ENCODE assay signal across 8 mouse cellular contexts in genomic region chr10:107799671-107800353, GRCm38 (mm10).
DNase-seq lines count a peak whose midpoint lies in the region; ATAC-seq lines count a peak whose summit lies in the region.

No protein-coding gene starts in this region.

- no peak overlapping the region for H3K4me3 ChIP-seq in kidney, embryonic 15.5 days (replicated peaks)
- H3K4me3 ChIP-seq in liver, embryonic 11.5 days (ENCODE audit: low read depth, low read length), result no peak overlapping the region
- no peak overlapping the region for H3K4me3 ChIP-seq in neural tube, embryonic 11.5 days (ENCODE audit: low read depth, low read length)

- no peaks in the 10 kb centered on the region for H3K9me3 ChIP-seq in kidney, embryonic 15.5 days (replicated peaks)
- H3K9me3 ChIP-seq in liver, embryonic 11.5 days (ENCODE audit: control insufficient read depth, low read length), result no peaks in the 10 kb centered on the region
- H3K9me3 ChIP-seq in neural tube, embryonic 11.5 days (ENCODE audit: control insufficient read depth, low read length), result no peaks in the 10 kb centered on the region

- no peak overlapping the region for H3K27ac ChIP-seq in kidney, embryonic 15.5 days
- H3K27ac ChIP-seq in liver, embryonic 11.5 days (ENCODE audit: low read depth, low read length), result no peak overlapping the region
- H3K27ac ChIP-seq in neural tube, embryonic 11.5 days (ENCODE audit: low read depth, low read length), result no peak overlapping the region

- 13% methylated on average over 7 of the region's 7 CpGs for WGBS in kidney, embryonic 15.5 days
- WGBS in liver, embryonic 11.5 days, result 18% methylated on average over 7 of the region's 7 CpGs
- 23% methylated on average over 7 of the region's 7 CpGs for WGBS in neural tube, embryonic 11.5 days

- DNase-seq in 3134 (ENCODE audit: extremely low read depth, insufficient read length, low spot score), result peak; percentile 20
- peak; percentile 36 to 45 for DNase-seq in adrenal gland, adult 18-20 months (ENCODE audit: low spot score in 2 of 2)
- DNase-seq in embryo, embryonic 10.5 days (ENCODE audit: low spot score), result peak; percentile 70
- DNase-seq in heart, adult 8-10 months (ENCODE audit: low spot score), result peak; percentile 59
- no peak for DNase-seq in liver, embryonic 11.5 days (ENCODE audit: low spot score)
- DNase-seq in neural tube, embryonic 11.5 days (ENCODE audit: low spot score), result peak; percentile 62
- DNase-seq in thymus, adult 18-20 months, result peak; percentile 2 to 5

- peak; percentile 86; the same call in 1 of the 2 replicates for ATAC-seq in kidney, embryonic 15.5 days (replicated peaks; ENCODE audit: low FRiP score)
- peak; percentile 57; the same call in 1 of the 2 replicates for ATAC-seq in liver, embryonic 11.5 days (replicated peaks; ENCODE audit: low FRiP score)
- ATAC-seq in neural tube, embryonic 11.5 days (ENCODE audit: insufficient read depth, low FRiP score, low TSS enrichment), result no peak

- H3K9ac ChIP-seq in kidney, embryonic 15.5 days, result no peak overlapping the region
- no peak overlapping the region for H3K9ac ChIP-seq in liver, embryonic 11.5 days (ENCODE audit: low read depth, low read length)
- H3K9ac ChIP-seq in neural tube, embryonic 11.5 days (ENCODE audit: low read length), result no peak overlapping the region

- no peak overlapping the region for H3K4me2 ChIP-seq in kidney, embryonic 15.5 days
- H3K4me2 ChIP-seq in liver, embryonic 11.5 days, result no peak overlapping the region
- H3K4me2 ChIP-seq in neural tube, embryonic 11.5 days (ENCODE audit: low read depth), result no peak overlapping the region

- no peaks in the 10 kb centered on the region for H3K4me1 ChIP-seq in kidney, embryonic 15.5 days
- no peaks in the 10 kb centered on the region for H3K4me1 ChIP-seq in liver, embryonic 11.5 days (replicated peaks; ENCODE audit: control insufficient read depth, insufficient read depth, low read length)
- H3K4me1 ChIP-seq in neural tube, embryonic 11.5 days (ENCODE audit: control insufficient read depth, insufficient read depth, low read length), result no peaks in the 10 kb centered on the region

- no peaks in the 10 kb centered on the region for H3K27me3 ChIP-seq in kidney, embryonic 15.5 days
- H3K27me3 ChIP-seq in liver, embryonic 11.5 days (replicated peaks; ENCODE audit: control insufficient read depth, insufficient read depth, low read length), result no peaks in the 10 kb centered on the region
- H3K27me3 ChIP-seq in neural tube, embryonic 11.5 days (ENCODE audit: control insufficient read depth, insufficient read depth, low read length), result no peaks in the 10 kb centered on the region

- no peaks in the 10 kb centered on the region for H3K36me3 ChIP-seq in kidney, embryonic 15.5 days
- no peaks in the 10 kb centered on the region for H3K36me3 ChIP-seq in liver, embryonic 11.5 days (ENCODE audit: control insufficient read depth, insufficient read depth, low read length)
- H3K36me3 ChIP-seq in neural tube, embryonic 11.5 days (ENCODE audit: control insufficient read depth, insufficient read depth, low read length), result no peaks in the 10 kb centered on the region
